Mouse (Mus musculus): ENCODE results near the gene Oaf. TPM values are rescaled to one million over a fixed set of nuclear protein-coding genes. Genes with fewer than 3 reads are reported as not detected.

Oaf gene
- polyA plus RNA-seq, 1 experiment from 2014 or later, result 92.9 TPM

DNA sequence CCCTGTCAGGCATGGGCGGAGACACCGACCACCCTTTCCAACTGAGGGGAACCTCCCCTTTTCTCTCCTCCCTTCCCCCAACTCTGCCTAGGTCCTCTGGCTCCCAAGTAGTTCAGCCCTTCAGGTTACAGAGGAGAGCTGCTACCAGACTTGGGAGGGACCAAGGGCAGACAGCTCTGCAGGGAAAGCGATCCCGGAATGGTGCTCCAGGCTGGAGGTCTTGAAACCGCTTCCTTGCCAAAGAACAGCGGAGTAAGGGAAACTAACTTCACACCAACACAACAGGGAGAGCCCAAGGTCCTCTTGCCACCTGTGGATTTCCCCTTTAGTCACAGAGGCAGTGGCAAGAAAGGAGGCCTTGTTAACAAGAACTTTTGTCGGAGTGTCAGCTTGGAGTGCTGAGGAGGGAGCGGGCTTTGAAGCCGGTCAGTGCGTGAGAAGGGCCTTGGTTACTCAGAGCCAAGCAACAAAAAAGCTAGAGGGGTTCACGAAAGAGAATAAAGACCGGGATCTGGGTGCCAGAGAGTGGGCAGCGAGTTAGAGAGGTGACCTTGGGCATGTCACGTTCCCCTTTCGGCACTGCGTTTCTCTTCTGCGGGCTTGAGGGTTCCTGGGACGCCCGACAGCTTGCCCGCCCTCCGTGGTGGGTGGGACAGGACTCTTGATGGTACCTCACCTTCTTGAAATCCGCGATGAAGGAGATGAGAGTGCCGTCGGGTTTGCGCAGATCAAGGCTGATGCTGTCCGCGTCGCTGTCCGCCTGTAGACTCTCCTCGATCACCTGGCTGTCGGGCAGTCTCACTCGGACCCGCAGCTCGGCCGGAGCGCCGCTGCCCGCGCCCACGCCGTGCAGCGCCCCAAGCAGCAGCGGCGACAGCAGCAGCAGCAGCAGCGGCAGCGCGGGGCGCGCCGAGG is 823 bp downstream of the Oaf start:
- no peaks in the 10 kb centered on the region for H3K9me3 ChIP-seq (ENCODE audit: control insufficient read depth, low read depth, low read length)
- H3K36me3 ChIP-seq (ENCODE audit: control insufficient read depth, insufficient read depth, low read length), result no peaks in the 10 kb centered on the region; the same call in 1 of the 2 replicates
- H3K9ac ChIP-seq (replicated peaks; ENCODE audit: low read depth, low read length), result peak overlapping the region; percentile 78
- ATAC-seq (ENCODE audit: insufficient number of reproducible peaks, insufficient read depth, low FRiP score, low read depth), result no peak
- peaks cover 41% of the 10 kb centered on the region for H3K4me1 ChIP-seq (ENCODE audit: control insufficient read depth, insufficient read depth, low read length)
- peak overlapping the region; percentile 95 for H3K27ac ChIP-seq (ENCODE audit: low read length)
- WGBS, result under 1% methylated on average over 46 of the region's 51 CpGs
- H3K4me3 ChIP-seq (ENCODE audit: low read depth, low read length), result peak overlapping the region; percentile 80
- peak overlapping the region; percentile 78 for H3K4me2 ChIP-seq (replicated peaks; ENCODE audit: low read depth, low read length)
- no peaks in the 10 kb centered on the region for H3K27me3 ChIP-seq (ENCODE audit: control insufficient read depth, insufficient read depth, low read length)

DNA sequence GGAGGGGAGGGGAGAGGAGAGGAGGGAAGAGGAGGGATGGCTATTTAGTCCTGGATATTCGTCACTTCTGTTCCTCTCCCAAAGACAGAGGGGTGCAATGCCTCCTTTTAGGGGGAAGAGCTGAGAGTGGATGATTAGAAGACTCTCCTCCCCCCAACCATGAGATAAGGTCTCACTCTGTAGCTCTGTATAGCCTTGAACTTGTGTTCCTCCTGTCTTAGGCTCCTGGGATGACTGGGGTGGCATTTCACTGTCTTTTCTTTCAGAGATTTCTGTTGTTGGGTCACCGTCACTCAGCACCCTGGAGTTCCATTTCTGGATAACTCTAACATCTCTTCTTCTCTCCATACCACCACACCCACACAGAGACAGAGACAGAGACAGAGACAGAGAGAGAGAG is 1.5 kb downstream of the Oaf start:
- Histone ChIP-seq H3K27me3 (ENCODE audit: control insufficient read depth, insufficient read depth, low read length) (no peaks in the 10 kb centered on the region), H3K27ac (ENCODE audit: low read length) (peak overlapping the region; percentile 27; the same call in 1 of the 2 replicates), H3K36me3 (ENCODE audit: control insufficient read depth, insufficient read depth, low read length) (no peaks in the 10 kb centered on the region; the same call in 1 of the 2 replicates), H3K4me1 (ENCODE audit: control insufficient read depth, insufficient read depth, low read length) (peaks cover 44% of the 10 kb centered on the region), H3K4me3 (ENCODE audit: low read depth, low read length) (peak overlapping the region; percentile 80), H3K9me3 (ENCODE audit: control insufficient read depth, low read depth, low read length) (no peaks in the 10 kb centered on the region), H3K9ac (replicated peaks; ENCODE audit: low read depth, low read length) (peak overlapping the region; percentile 78), H3K4me2 (replicated peaks; ENCODE audit: low read depth, low read length) (peak overlapping the region; percentile 78)
- 50% methylated on average over 2 of the region's 2 CpGs for WGBS
- ATAC-seq (ENCODE audit: insufficient number of reproducible peaks, insufficient read depth, low FRiP score, low read depth), result no peak

DNA sequence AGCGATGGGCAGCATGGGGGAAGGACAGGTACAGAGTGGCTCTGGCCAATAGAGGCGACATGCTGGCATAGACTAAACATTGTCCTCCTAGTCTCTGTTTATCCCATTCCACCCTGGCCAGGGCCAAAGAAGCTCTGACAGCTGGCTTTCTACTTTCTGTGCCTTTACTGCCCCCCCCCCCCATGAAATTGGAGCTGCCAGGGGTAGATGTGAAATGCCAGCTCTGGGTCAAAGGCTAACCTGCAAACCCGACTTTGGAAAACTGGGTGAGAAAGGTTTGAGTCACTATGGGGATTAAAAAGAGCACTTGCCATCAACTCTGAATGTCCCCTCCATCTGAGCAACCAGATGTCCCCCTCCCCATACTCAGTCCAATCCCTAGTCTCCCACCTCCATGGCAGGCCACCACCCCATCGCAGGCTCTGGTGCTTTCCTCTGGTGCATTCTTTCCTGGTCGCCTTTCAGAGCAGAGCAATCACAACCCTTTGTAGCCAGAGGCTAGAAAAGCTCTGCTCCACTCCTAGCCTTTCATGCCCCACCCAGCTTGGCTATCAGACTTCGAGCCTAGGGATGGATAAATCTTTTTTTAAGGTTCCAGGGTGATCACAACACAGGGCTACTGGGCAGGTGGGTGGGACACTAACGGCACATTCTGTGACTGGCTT is 2.5 kb downstream of the Oaf start:
- peak overlapping the region; percentile 78 for H3K4me2 ChIP-seq (replicated peaks; ENCODE audit: low read depth, low read length)
- H3K4me3 ChIP-seq (ENCODE audit: low read depth, low read length), result peak overlapping the region; percentile 80
- no peak overlapping the region for H3K27ac ChIP-seq (ENCODE audit: low read length)
- H3K36me3 ChIP-seq (ENCODE audit: control insufficient read depth, insufficient read depth, low read length), result no peaks in the 10 kb centered on the region; the same call in 1 of the 2 replicates
- ATAC-seq (ENCODE audit: insufficient number of reproducible peaks, insufficient read depth, low FRiP score, low read depth), result no peak
- peaks cover 54% of the 10 kb centered on the region for H3K4me1 ChIP-seq (ENCODE audit: control insufficient read depth, insufficient read depth, low read length)
- no peaks in the 10 kb centered on the region for H3K9me3 ChIP-seq (ENCODE audit: control insufficient read depth, low read depth, low read length)
- H3K9ac ChIP-seq (replicated peaks; ENCODE audit: low read depth, low read length), result peak overlapping the region; percentile 78; the same call in 1 of the 2 replicates
- H3K27me3 ChIP-seq (ENCODE audit: control insufficient read depth, insufficient read depth, low read length), result no peaks in the 10 kb centered on the region
- WGBS, result 40% methylated on average over 7 of the region's 7 CpGs

DNA sequence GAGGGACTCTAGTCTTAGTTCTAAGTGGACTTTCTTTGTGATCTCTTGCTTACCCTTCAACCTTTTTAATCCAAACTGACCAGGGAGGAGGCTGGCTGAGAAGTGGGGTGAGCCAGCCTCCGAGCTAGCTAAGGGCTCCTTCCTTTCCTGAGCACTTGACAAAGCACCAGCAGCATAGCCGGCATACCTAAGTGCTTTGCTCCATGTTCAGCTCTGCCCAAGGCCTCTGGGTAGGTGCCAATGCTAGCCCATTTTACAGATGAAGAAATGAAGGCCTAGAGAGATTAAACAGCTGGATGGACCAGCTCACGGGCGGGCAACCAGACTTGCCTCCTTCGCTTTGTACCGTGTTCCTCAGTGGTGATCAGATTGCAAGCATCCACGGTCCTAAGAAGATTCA is 3.1 kb downstream of the Oaf start:
- no peaks in the 10 kb centered on the region for H3K27me3 ChIP-seq (ENCODE audit: control insufficient read depth, insufficient read depth, low read length)
- 77% methylated on average over 7 of the region's 7 CpGs for WGBS
- no peak for ATAC-seq (ENCODE audit: insufficient number of reproducible peaks, insufficient read depth, low FRiP score, low read depth)
- H3K27ac ChIP-seq (ENCODE audit: low read length), result no peak overlapping the region
- no peak overlapping the region for H3K4me3 ChIP-seq (ENCODE audit: low read depth, low read length)
- H3K4me1 ChIP-seq (ENCODE audit: control insufficient read depth, insufficient read depth, low read length), result peaks cover 60% of the 10 kb centered on the region
- H3K9ac ChIP-seq (replicated peaks; ENCODE audit: low read depth, low read length), result no peak overlapping the region
- H3K4me2 ChIP-seq (replicated peaks; ENCODE audit: low read depth, low read length), result peak overlapping the region; percentile 78; the same call in 1 of the 2 replicates
- H3K9me3 ChIP-seq (ENCODE audit: control insufficient read depth, low read depth, low read length), result no peaks in the 10 kb centered on the region
- no peaks in the 10 kb centered on the region; the same call in 1 of the 2 replicates for H3K36me3 ChIP-seq (ENCODE audit: control insufficient read depth, insufficient read depth, low read length)

DNA sequence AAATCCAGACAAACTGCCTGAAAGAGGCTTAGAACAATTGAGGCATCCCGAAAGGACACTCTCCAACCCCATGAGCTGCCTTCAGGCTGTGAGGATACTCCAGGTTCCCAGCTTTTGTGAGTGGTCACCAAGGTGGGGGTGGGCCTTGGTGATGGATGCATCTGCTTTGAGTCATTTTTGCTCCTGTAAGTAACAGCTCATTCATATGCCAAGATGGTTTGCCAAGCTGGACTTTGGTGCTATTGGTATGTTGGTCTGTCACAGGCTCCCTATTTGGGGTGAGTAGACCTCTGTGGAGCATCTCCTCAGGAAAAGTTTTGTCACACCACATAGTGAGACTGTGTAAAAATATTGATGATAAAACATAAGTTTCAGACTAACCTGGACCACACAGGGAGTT is 3.6 kb downstream of the Oaf start:
- no peak overlapping the region for H3K27ac ChIP-seq (ENCODE audit: low read length)
- no peaks in the 10 kb centered on the region for H3K9me3 ChIP-seq (ENCODE audit: control insufficient read depth, low read depth, low read length)
- H3K36me3 ChIP-seq (ENCODE audit: control insufficient read depth, insufficient read depth, low read length), result no peaks in the 10 kb centered on the region; the same call in 1 of the 2 replicates
- WGBS, result 71% methylated on average over 1 of the region's 1 CpGs
- no peak overlapping the region for H3K9ac ChIP-seq (replicated peaks; ENCODE audit: low read depth, low read length)
- peaks cover 60% of the 10 kb centered on the region for H3K4me1 ChIP-seq (ENCODE audit: control insufficient read depth, insufficient read depth, low read length)
- H3K27me3 ChIP-seq (ENCODE audit: control insufficient read depth, insufficient read depth, low read length), result no peaks in the 10 kb centered on the region
- 0 out of 2 replicates have a peak overlapping the region, but pooled peaks have one; percentile 78 for H3K4me2 ChIP-seq (replicated peaks; ENCODE audit: low read depth, low read length)
- H3K4me3 ChIP-seq (ENCODE audit: low read depth, low read length), result no peak overlapping the region
- ATAC-seq (ENCODE audit: insufficient number of reproducible peaks, insufficient read depth, low FRiP score, low read depth), result no peak

DNA sequence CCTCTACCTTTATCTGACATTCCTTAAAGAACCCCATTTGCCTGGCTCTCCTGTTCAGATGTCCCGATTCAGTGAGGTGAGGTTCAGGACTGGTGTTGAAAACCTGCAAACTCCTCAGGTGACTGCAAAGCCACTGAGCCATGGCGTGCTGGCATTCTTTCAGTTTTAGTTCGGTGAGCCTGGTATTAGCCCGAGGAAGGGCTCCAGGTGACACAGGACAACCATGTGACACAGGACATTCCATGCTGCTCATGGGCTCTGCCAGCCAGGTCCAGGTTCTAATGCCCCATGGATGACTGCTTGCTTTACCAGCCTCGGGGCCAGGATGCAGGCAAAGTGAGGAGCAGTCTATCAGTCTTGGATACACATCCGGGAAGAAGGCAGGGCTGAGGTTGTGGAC is 4.4 kb downstream of the Oaf start:
- H3K9ac ChIP-seq (replicated peaks; ENCODE audit: low read depth, low read length), result 0 out of 2 replicates have a peak overlapping the region, but pooled peaks have one; percentile 14
- no peaks in the 10 kb centered on the region for H3K27me3 ChIP-seq (ENCODE audit: control insufficient read depth, insufficient read depth, low read length)
- no peak for ATAC-seq (ENCODE audit: insufficient number of reproducible peaks, insufficient read depth, low FRiP score, low read depth)
- peaks cover 63% of the 10 kb centered on the region for H3K4me1 ChIP-seq (ENCODE audit: control insufficient read depth, insufficient read depth, low read length)
- no peaks in the 10 kb centered on the region; the same call in 1 of the 2 replicates for H3K36me3 ChIP-seq (ENCODE audit: control insufficient read depth, insufficient read depth, low read length)
- no peak overlapping the region for H3K4me2 ChIP-seq (replicated peaks; ENCODE audit: low read depth, low read length)
- WGBS, result 77% methylated on average over 6 of the region's 6 CpGs
- no peak overlapping the region for H3K4me3 ChIP-seq (ENCODE audit: low read depth, low read length)
- no peak overlapping the region for H3K27ac ChIP-seq (ENCODE audit: low read length)
- H3K9me3 ChIP-seq (ENCODE audit: control insufficient read depth, low read depth, low read length), result no peaks in the 10 kb centered on the region

DNA sequence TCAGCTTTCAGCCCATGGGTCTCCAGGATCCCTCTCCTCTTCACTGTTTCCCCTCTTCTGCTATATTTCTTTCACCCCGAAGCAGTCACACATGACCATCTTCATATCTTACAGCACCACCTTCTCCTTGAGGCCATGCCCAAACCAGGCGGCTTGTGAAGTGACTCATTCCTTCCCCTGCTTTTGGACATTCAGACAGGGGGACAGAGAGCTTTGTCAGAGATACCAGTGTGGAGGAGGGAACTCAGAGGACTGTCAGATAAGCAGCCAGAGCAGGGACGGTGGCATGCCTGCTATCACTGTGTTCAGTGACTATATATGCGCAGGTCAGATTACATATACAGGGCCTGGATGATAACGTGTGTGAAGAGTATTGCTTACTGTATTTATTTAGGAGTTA is 5.2 kb downstream of the Oaf start:
- Histone ChIP-seq H3K4me2 (replicated peaks; ENCODE audit: low read depth, low read length) (no peak overlapping the region), H3K9me3 (ENCODE audit: control insufficient read depth, low read depth, low read length) (no peaks in the 10 kb centered on the region), H3K27ac (ENCODE audit: low read length) (peak overlapping the region; percentile 0; the same call in 1 of the 2 replicates), H3K4me1 (ENCODE audit: control insufficient read depth, insufficient read depth, low read length) (peaks cover 67% of the 10 kb centered on the region), H3K9ac (replicated peaks; ENCODE audit: low read depth, low read length) (no peak overlapping the region), H3K4me3 (ENCODE audit: low read depth, low read length) (no peak overlapping the region), H3K27me3 (ENCODE audit: control insufficient read depth, insufficient read depth, low read length) (no peaks in the 10 kb centered on the region), H3K36me3 (ENCODE audit: control insufficient read depth, insufficient read depth, low read length) (no peaks in the 10 kb centered on the region; the same call in 1 of the 2 replicates)
- ATAC-seq (ENCODE audit: insufficient number of reproducible peaks, insufficient read depth, low FRiP score, low read depth), result no peak
- 67% methylated on average over 5 of the region's 5 CpGs for WGBS

DNA sequence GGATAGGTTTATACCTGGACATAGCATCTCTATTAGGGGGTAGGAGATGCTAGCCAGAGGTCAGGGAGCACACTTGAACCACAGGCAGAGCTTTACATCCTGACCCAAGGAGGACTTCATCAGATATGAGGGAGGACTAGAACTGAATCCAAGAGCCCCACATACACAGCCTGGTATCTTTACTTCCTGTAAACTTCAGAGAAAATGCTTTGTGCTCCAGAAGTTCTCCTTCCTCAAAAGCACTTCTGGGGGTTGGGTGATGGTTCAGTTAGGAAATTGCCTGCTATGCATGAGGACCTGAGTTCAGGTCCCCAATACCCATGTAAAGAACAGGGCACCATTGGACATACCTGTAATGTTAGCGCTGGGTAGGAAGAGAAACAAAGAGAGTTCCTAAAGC is 6.2 kb downstream of the Oaf start:
- Histone ChIP-seq H3K4me1 (ENCODE audit: control insufficient read depth, insufficient read depth, low read length) (peaks cover 67% of the 10 kb centered on the region), H3K27ac (ENCODE audit: low read length) (peak overlapping the region; percentile 94; the same call in 1 of the 2 replicates), H3K9me3 (ENCODE audit: control insufficient read depth, low read depth, low read length) (no peaks in the 10 kb centered on the region), H3K36me3 (ENCODE audit: control insufficient read depth, insufficient read depth, low read length) (no peaks in the 10 kb centered on the region; the same call in 1 of the 2 replicates), H3K27me3 (ENCODE audit: control insufficient read depth, insufficient read depth, low read length) (no peaks in the 10 kb centered on the region), H3K9ac (replicated peaks; ENCODE audit: low read depth, low read length) (no peak overlapping the region), H3K4me3 (ENCODE audit: low read depth, low read length) (no peak overlapping the region), H3K4me2 (replicated peaks; ENCODE audit: low read depth, low read length) (no peak overlapping the region)
- no peak for ATAC-seq (ENCODE audit: insufficient number of reproducible peaks, insufficient read depth, low FRiP score, low read depth)
- WGBS, result 91% methylated on average over 1 of the region's 1 CpGs

Measured in stomach, embryonic 14.5 days (tissue).